Mouse (Mus musculus): Measurements from ENCODE around the gene Ntng1.

Ntng1 gene

DNA sequence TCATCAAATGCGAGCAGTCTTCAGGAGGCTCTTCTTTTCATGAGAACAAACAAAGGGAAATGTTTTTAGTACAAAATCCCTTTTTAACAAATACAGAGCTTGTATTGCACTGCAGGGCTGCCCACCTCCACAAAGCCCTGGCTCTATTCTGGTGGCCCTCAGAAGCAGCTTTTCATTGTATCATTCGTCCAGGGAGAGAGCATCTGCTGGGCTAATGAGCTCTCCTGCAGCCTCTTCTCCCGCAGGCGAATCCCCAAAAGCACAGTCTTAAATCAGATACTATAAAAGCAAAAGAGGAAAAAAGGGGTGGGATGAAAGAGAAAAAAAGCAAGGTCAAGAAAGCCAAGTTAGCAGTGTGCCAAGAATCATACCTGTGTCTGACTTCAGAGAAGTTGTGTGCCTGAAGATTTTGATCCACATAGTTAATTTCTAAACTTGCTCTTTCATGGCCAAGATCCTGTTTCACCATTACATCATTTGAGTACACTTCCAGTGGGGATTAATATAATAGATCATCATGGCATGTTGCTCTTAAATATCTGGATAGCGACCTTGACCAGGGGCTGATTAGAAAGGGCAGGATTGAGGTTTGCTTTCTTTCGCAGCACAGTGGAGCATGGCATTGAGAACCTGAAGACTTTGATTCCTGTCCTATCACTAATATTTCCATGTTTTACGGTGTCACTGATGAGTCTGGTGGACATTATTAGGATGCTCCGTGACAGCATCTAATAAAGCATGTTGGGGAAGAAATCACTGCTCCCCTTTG is 225.7 kb downstream of the Ntng1 start:
- no peak for DNase-seq

DNA sequence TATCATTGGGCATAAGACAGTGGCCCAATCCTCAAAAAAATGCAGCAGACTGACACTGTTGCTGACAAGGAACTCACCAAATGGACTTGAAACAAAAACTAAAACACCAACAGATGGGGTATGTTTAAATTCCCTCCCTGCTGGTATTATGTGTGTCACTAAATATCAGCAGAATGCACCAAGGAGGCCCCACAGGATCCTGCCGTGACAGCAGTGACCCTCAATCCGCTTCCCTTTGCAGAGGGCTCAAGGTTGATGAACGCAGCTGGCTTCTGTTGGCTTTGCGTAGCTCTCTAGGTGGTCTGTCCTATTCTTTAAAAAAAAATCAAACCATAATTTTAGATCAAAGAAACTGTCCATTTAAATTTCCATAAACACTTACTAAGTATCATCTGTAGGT is 226.7 kb downstream of the Ntng1 start:
- no peak for DNase-seq

DNA sequence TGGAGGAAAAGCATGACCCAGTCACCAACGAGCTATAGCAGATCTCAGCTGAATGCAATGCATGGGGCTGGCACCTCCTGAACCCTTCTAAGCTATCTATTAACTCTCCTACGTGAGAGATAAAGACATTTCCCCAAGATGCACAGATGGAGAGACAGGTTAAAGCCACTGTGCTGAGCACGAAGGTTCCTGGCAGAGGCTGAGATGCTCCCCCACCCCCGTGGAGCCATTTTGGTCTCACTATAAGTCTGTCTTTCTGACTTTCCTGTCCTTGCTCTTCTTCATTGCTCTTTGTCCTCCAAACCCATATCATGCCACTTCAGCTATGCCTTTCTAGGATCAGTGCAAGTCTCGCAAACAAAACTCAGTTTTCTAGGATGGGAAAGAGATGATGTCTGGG is 229.6 kb downstream of the Ntng1 start:
- no peak for DNase-seq

DNA sequence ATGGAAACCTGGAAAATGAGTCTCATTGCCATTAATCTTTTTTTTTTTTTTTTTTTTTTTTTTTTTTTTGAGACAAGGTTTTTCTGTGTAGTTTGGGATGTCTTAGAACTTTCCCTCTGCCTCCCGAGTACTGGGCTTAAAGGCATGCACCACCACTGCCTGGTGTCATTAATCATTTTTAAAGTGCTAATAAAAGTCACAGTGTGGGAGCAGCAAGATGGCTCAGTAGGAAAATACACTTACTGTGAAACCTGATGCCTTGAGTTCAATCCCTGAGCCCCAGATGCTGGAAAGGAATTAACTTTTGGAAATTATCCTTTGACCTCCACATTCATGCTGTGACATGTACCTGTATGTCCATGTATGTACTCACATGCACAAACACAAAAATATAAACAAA is 253.2 kb downstream of the Ntng1 start:
- DNase-seq, result no peak

DNA sequence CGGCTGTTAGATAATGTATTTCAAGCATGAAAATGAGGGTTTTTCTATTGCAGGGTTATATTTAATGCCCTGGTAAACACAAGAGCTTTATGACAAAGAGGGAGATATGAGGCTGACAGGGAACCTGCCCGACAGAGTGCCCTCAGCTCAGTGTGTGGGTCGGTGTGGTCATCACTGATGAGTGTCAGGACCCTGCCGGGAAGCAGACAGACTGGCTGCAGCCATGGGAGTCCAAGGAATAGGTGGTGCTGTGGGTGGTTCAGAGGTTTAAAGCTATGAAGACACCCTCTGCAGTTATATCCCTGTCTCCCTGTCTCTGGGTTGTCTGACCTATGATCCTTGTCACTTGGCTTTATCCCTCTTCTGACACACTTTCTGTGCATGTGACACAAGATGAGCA is 258.1 kb downstream of the Ntng1 start:
- no peak for DNase-seq

DNA sequence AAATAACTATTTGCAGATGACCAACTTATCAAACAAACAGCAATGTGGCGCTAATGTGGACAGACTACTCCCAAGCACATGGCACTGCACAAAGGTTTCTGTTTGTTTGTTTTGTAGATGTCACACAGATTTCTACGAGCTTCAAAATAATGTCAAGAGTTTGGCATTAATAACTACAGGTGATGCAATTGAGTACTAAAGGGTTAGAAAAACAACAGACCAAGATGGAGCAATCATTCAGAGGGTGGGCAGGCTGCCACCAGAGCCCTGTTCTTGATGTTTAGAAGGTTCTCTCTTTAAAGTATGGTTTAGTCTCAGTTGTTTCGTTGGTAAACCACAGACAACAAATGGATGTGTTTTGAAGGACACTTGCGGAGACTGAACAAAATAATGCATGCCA is 264.8 kb downstream of the Ntng1 start:
- no peak for DNase-seq

DNA sequence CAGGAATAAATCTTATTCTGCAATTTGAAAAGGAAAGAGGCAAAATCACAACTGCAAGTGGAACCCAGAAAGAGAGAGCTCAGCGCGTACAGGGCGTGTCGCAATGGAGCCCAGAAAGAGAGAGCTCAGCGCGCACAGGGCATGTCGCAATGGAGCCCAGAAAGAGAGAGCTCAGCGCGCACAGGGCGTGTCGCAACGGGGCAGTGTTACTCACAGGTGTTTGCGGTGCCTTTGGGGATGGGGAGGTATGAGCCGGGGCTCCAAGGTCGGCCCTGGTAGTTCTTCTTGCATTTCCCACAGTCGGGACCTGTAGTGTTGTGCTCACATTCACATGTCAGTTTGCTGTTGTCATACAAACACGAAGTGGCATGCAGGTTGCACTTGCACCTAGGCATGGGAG is 271.8 kb downstream of the Ntng1 start:
- no peak for DNase-seq

DNA sequence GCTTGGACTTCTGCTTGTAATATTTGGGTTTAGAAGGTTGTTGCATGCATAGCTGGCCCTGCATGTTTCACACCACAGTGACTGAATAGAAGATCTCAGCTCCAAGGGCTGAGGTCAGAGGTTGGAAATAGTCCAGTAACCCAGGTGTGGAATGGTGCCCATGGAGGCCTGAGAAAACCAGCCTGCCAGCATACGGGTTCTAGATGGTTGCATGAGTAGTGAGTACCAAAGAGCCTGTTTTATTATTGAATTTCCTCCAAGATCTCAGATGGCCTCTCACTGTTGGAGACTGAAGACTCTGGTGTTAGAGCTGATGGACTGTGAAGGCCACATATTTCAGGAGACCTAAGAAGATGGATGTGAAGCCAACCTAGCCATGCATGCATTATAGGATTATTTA is 285.5 kb downstream of the Ntng1 start:
- no peak for DNase-seq

DNA sequence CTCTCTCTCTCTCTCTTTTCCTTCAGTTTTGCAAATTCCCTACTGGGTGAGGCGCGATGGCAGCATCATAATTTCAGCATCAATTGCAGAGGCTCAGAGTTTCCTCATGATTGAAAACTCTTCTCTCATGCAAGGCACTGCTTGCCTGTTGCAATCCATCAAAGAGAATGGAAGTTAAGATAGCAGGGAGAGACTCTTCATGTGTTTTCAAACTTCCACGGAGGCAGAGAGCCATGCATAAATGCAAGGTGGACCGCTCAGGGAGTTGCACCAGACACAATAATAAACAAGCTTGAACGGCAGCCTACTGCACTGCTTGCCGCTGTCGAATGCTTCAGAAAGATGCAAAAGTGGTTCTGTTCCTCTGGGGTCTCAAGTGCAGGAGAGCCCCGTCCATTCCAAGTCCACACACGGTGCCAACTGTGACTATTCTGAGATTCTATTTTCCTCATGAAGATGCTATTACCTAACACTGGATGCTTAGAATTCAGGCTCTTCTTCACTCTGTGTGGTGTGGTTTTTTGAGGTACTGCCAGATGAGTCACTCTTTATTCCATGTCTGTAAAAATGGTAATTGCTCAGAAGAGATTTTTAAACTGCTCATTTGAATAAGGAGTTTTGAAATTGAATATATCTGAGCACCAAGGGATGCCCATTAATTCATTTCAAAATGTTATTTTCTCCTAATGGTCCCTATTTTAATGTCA is 289.2 kb downstream of the Ntng1 start:
- DNase-seq, result no peak

DNA sequence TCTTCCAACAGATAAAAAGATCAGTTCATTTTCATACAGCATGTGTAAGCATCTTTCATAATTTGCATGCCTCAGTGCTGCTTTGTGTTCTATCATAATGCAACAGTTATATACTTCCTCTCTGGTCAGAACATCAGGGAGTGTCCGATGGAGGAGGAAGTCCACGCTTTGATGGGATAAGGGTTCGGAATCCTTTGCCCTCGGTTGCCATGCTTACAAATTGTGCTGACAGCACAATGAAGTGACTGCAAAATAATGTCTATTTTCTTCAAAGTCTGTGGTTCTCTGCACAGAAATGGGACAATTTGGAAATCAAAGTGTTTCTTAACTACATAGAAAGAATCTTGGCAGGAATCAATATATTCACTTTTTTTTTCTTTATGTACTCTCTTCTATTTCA is 297.2 kb downstream of the Ntng1 start:
- no peak for DNase-seq

DNA sequence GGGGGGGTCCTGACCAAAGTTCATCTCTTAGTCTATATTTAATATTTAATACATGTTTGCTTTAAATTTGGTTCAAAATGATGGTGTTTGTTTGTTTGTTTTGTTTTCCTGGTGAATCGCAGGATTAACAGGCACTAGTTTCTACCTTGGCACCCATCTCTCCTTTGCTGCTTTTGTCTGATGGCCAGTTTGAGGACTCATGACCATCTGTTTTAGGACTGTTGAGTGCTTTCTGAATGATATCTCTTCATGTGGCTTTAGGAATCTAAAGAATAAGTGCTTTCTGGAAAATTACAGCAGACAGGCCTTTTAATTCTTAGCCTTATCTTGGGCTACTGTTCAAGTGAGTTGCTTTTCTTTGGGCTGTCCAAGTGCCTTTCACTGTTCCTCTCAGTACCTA is 318.0 kb downstream of the Ntng1 start:
- DNase-seq, result no peak

DNA sequence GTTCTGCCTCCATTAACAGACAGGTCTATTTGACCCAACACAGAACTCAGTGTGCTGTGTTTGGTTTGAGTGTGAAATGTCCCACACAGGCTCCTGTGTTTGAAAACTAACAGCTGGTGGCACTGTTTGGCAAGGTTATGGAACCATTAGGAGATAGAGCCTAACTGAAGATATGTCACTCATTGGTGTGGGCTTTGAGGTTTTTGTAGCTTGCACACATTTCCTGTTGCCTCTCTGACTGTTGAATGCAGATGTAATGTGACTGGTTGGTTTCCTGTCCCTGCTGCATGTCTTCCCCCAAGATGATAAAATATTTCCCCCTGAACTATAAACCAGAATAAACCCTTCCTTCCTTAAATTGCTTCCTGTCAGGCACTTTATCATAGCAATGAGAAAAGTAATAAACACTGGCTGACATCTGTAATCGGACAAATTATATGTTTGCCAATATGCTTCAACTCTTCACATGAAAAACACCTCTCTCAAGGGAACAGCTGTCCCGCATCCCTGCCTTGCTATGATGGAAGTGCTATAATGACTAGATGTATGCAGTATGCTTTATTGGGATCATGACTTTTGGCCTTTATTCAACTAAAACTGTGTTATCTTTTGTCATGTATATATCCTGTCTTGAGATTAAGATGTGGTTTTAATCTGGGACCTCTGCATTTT is 320.9 kb downstream of the Ntng1 start:
- DNase-seq, result no peak

DNA sequence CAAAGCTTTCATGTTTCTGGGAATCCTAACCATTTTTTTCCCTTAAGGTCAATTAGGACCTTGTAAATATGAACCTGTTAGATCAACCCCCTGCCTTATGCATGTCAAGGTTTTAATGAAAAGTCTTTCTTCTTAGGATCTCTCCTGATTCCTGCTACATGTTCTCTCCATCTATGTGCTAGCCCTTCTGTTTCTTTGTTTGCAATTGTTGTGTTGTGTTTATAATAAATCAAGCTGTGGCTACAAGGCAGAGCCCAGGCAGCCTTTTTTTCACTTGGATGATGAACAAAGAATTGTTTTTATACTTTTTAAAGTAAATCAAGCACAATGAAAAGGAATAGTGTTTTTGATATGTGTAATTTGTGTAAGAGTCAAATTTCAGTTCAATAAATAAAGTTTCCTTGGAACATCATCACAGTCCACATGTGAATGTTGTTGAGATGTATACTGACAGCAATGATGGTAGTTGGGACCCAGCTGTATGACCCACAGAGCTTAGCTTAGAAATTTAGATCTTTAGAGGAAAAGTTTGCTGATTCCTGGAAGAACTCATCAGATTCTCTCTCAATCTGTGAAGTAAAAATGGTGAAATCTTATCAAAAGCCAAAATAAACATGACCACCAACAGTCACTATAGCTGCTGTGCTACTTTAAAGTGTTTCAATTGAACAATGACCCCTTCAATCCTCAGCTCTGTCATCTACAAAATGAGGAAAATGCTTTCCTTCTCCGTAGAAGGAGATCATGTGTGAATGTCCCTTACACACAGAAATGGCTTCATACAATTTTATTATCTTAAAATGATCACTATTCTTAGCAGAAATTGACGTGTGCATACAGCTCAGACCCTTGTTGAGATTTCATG is 324.8 kb downstream of the Ntng1 start:
- no peak for DNase-seq

DNA sequence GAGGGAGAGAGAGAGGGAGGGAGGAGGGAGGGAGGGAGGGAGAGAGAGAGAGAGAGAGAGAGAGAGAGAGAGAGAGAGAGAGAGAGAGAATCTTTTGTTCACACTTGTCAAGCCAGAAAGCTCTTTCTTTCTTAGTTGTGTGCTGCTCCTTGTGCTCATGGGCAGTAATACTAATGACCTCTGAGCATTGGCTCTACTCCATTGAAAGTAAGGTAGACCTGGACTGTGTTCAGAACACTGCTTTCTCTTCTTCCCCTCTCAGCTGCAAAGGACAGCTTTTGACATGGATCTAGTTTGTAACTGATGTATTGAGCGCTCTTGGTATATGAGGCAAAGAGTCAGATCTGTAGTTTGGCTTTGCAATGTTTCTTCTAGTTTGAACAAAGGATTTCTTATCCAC is 334.7 kb downstream of the Ntng1 start:
- DNase-seq, result no peak

DNA sequence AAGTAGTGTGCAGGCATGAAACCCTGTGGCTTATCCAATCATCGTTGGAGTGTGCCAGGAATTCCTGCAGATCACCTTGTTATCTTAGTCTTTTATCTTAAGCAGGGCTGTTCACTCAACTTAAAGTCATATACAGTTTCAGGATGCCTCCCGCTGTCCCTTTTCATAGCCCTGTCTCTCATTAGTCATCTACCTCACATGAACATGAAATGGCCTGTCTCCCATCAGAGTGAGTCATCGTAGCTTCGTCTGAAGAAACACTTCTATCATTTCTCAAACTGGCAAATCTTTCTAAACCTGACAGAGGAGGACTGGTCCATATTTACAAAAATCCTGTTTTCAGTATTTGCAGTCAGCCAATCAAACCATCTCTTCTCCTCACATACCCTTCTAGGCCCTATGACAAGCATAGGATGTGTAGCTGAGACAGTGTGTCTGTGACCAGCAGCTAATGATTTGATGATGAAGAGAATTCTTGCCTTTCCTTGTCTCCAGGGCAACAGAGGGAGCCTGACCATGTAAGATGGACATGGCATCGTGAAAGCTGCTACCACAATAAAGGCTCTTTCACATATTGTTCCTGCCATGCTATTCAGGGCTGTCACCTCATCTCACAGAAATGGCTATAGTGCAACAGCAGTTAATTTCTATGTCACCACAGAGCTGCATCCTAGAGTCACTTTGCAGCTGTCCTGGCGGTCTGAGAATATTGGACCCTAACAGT is 336.4 kb downstream of the Ntng1 start:
- DNase-seq, result no peak

DNA sequence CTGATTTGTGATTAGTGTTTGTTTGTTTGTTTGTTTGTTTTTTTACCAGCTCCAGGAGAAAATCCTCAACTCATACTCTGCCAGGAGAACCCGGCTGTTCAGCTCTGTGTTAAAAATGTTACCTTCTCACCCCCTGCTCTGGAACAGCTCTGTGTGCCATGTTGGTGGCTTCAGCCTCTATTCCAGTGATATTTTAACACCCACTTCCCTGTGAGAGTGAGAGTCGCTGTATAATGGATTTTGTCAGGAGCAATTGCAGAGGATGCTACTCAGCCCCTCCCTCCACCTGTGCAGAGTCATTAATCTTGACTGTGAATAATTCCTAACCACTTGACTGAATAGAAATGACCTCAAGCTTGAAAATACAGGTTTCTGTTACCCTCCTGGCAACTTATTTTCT is 339.7 kb downstream of the Ntng1 start:
- DNase-seq, result no peak

DNA sequence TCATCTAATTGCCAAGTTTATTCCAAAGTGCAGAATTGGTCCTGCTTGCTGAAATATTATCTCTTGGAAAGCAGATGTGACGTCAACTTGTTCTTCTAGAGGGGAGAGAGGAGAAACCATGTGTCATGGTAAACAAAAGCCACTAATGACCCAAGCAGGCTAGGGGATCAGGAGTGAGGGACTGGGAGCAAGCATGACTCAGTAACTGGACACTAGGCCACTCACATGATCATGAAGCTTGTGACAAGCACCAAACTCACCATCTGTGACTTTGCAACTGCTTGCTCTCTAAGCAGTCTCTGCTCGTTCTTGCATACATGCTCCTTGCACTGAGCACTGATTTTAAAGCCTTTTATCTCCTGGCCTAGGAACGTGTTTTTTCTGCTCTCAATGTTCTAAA is 340.2 kb downstream of the Ntng1 start:
- no peak for DNase-seq

DNA sequence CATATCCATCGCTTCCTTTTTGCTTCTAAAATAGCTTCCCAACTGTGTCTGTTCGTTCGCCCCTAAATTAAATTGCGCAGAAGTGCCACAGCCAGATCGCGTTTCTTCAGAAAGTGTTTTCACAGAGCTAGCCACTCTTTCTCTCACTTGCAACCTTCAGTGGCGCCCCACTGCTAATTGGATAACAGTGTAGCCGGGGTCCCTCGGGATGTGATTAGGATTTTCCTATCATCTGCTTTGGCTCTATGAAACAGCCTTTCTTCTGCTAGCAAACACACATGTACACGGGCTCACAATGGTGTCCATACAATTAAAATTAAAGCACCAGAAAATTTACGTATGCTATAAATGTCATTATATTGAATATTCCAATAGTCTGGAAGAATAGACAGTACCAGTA is 346.5 kb downstream of the Ntng1 start:
- DNase-seq, result no peak

DNA sequence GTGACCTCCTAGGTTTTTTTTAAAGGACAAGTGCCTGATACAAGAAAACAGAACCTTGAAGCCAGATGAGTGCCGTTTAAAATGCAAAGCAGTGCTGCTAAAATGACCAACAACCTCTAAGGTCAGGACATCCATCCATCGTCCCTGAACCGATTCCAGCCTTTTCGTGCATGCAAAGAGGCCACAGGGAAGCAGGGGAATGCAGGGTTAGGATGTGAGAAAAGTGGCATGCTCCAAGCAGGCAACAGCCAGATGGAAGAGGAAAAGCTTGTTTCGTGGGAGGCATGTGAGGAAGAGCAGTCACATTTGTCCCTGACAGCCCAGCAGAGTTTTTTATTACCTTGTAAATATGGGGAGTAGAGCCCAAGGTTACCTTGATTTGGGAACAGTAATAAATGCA is 360.6 kb downstream of the Ntng1 start:
- no peak for DNase-seq

DNA sequence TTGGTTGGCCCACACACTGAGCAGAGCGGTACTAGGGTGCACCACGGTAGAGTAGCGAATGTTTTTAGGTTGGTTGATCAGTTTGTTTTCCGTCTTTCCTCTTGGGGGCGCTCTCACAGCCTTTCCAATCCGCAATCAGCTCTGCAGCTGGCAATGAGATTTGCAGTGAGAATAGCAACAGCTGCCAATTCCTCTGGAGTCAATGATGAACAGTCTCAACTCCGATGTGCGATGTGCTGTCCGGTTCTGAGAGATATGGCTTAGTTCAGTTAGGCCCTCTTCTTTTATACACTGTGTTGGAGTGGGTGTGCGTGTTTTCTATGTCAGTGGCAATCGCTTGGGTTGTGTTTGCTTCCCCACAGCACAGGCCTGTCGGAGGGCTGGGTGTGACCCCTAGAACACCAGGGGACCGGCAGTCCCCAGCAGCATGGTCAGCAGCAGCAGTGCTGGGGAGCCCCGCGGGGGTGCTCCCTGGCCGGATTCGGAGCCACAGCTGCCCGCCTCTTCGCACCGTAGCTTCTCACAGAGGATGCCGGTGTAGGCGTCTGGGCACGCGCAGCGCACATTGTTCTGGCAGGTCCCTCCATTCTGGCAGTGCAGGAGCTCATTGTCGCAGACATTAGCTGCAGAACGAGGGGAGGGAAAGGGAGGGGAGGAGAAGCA is 361.4 kb downstream of the Ntng1 start:
- peak; percentile 6 to 22 for DNase-seq

DNA sequence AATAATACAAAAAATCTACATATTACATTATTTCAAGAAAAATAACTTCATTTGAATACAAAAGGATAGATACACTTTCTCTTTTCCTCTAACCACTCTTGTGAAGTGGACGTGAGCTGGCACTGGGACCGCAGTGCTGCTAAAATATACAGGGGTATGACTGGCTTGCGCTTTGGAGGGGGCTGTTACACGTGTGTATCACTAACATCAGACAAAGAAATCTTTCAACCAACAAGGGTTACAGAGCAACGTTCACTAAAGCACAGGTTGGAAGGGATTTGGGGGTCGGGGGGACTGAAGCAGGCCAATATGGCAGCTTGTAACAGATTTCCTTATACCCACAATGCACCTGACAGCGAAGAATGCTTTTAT is 361.9 kb downstream of the Ntng1 start:
- DNase-seq, result no peak

DNA sequence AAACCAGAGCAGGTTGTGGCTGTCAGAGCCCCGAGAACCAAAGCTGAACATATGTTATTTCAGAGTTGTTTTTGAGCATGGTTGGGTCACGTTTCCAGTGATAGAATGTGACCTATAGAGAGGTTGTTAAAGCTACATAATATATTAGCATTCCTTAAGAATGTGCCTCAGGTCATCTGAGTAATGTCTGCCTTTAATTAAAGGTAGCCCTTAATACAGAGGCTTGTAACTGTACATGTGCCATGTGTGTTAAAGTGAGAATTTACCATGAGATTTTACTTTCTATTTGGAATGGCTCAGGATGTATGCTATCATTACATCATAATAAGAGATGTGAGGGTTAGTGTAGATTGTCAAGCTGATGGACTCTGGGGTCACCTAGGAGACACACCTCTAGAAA is 368.6 kb downstream of the Ntng1 start:
- DNase-seq, result no peak
